Mouse (Mus musculus): Measurements from ENCODE around the gene Ltv1.

The Ltv1 gene

DNA sequence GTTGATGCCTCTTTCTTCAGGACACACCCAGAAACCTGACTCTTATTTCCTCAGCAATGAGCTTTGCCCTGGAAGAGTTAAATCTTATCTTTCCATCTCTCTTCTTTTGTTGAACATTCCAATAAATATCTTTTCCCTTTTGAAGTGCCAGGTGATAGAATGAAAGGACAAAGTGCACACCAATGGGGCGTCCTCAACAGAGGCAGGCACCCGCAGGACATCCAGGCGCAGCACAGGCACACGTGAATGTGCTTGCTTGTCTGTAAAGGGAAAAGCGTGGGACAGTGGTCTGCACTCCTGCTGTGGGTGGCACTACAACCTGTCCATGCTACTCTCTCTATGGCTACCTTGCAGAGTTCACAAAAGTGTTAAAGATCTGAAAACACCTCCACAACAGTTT lies 3.1 kb downstream of the Ltv1 start:
- no peak for DNase-seq

DNA sequence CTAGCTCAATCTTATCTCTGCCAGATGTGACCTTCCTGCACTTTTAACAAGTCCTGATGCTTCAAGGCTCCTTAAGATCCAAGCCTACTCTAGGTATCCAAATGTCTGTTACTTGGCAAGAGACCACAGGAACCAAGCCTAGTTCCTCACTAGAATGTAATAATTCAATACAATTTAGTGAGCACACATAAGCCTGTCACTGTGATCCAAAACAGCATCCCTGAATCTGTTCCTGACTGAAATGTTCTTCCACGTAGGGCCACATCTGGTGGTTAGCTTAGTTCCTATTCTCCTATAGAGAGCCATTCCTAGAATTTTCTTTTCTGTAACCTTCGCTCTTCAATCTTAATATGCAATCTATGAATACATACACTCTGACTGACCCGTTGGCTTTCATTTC lies 6.2 kb downstream of the Ltv1 start:
- no peak for DNase-seq

DNA sequence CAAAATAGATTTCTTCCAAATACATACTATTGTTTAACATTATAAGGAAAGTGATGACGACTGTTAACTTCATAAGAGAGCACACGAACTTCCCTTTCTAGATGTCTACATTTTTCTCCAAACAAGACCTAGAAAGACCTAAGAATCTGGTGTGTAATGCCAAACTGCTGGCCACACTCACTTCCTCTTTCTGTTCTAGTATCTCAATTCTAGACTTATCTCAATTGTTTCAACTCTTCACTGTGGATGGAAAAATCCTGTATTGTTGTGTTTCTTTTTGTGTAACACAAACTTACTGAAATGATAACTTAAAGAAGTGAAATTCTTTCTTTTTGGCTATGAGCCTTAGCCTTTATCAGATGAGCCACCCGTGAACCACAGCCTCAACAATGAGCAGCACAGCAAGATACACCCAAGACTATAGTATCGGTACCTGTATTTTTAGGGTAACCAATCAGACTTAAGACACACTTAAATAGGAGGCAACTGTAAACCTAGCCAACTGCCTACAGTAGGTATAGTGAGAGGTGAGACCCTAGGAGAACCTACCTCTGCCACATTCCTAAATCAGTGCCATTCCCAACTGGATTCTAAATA lies 8.7 kb downstream of the Ltv1 start:
- no peak for DNase-seq

DNA sequence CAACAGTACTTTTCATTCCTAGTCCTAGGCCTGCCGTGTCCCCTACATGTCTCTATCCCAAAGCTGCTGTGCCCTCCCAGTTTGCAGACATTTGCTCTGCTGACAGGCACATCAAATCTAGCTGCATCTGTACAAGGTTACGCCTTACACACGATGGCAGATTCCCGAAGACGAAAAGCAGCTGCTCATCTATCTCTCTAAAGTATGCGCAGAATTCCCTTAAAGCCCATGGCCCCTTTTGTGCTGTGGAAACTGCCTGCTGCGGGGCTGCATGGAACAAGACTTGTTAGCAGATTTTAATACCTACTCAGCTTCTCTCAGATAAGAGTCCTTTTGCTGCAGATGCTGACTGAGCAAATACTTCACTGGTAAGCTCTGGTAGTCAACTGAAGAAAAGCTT lies 12.8 kb downstream of the Ltv1 start:
- DNase-seq = no peak

DNA sequence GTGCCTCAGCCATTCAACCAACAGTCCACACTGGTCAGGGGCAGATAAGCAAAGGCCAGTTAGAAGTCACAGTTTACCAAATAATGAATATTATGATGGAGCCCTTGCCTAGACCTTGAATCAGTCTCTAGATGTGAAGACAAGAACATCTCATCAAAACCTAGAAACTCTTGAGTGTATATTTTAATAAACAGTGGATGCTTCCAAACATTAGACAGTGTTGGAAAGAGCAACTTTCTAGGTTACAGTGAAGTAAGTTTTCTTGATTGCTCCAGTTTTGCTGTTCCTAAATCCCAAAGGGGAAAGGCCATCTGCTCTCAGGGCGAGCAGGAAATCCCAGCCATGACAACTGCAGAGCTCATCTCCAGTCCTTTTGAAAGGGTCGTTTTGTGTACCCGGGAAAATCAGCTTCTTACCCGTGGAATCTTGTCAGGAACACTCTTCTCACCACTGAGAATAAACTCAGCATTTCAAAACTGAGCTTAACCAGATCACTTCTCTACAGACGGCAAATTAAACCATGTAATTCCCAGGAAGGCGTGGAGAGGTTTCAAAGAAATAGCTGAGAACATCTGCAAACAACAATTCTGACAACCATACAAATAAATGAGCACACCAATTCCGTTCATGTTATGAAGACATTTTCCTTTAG lies 14.9 kb downstream of the Ltv1 start, which contains the start of gene Zc2hc1b:
Gene Zc2hc1b (minus strand): TSS at position 51 of the 652 bp plus-strand sequence.
- no peak for DNase-seq

DNA sequence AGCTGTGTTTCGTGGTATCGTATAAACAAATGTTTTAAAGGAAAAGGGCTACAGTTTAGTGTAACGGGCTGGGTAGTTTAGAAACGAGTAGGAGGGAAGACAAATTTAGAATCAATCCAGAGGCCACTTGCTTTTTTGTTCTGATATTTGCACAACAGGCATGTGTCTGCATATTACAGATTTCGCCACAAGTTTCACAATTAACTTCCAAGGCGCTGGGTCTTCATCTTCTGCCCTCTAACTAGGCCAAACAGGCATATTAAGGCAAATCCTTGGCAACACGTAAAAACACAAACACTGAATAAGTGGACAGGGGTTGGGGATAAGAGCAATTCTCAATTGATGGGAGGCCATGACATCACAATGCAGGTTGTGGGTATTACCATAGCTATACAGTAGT lies 17.1 kb downstream of the Ltv1 start:
- DNase-seq = no peak

DNA sequence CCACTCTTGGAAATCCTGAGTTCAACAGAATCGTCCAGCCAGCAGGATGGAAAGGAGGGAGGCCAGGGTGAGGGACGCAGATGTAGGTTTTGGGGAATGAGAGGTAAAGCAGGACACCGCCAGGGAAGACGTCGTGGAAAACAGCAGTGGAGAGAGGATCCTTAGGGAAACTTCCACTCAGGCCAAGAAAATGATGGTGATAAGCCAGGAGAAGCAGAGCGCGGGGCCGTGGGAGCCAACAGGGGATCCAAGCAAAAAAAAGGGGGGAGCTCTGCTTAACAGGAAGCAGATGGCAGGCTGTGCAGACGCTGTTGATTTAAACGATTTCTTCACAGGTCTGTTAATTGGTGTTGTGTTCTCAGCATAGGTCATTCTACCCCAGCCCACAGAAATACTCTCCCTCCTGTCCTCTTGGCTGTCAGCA lies 20.2 kb downstream of the Ltv1 start:
- no peak for DNase-seq

DNA sequence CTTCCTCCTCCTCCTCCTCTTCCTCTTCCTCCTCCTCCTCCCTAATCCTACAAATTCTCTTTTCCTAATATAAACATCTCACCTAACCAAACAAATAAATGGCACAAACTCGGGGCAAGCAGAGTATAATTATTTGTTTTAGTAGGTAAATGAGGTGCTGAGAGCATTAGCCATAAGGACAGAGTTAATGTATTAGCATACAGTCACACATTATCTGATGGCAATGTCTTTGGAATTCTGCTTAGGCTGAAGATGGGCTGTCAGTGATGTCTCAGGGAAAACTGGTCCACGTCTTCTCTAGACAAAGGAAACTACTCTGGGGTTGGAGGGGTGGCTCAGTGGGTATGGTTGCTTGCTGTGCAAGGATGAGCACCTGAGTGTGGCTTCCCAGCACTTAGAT lies 21.5 kb downstream of the Ltv1 start:
- DNase-seq = no peak

DNA sequence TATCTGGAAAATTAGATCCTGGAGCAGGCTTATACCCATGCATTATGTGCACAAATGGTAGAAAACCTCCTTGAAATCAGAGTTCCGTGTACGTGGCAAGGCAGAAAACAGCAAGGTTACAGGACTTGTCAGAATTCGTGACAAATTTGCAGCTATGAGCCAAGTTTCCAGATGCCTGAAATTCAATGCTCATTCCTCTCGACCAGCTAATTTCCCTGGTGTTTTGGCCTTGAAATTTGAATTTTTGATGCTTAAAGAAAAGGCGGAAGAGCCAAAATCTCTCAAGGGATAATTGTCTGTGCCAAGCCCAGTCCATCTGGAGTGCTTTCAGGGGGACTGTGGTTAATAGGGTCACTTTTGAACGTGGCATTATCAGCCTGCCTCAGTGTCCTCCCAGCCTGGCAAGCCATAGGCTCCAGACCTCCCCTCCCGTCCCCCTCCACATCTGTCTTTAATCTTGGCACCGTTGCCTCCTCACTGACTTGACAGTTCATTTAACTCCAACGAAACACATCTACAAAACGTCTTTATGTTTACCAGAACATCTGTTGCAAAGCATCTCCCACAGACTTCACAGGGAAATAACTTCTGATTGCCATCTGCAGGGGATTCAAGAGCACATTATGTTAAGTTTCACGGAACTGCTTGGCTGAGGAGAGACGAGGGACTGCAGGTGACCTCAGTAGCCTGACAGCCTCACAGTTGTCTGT lies 22.1 kb downstream of the Ltv1 start:
- no peak for DNase-seq

DNA sequence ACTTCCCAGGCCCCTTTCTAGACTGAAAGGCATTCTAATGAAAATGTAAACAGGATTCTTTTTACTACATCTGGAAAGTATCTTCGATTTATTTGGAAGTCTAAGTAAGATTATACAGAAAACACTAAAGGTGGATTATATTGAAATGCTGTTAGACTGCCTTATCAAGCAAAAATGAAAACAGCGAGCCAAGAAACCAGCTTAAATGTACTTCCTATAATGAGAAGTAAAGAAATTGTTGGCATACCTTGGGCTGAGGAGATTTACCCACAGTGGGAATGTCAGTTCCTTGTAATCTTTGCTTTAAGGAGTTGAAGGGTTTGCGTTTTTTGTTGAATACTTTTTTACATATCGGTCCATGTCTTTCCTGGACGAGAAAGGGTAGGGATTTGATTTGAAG lies 24.5 kb downstream of the Ltv1 start:
- DNase-seq = no peak

DNA sequence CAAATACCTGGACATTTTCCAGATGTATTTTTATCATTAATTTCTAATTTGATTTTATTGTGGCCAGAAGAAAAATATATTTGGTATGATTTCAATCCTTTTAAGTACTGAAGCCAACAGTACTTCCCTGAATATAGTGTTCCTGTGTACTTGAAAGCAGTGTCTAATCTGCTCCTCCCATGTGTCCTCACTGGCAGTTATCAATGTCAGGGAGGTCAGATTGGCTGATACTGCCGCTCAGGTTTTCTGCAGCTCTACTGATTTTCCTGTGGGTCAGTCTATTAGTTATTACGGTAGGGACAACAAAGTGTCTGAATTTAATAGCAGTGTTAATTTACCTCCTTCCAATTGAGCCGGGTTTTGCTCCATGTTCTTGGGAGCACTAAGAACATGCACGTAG lies 30.9 kb downstream of the Ltv1 start:
- no peak for DNase-seq

DNA sequence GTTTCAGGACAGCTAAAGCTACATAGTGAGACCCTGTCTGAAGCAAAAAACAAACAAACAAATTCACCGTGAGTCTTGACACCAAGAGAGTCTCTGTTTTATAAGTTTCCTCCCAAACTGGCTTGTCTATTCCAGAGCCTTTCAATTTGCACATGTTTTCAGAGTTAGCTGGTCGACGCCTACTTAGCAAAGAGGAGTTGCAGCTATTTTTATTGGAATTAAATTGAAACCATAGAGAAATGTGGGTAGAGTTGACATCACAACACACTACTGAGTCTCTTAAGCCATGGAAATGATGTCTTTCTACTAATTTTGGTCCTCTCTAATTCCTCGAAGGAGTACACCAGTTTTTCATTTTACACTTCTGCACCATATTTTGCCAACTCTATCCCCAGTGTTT lies 32.1 kb downstream of the Ltv1 start:
- no peak for DNase-seq

DNA sequence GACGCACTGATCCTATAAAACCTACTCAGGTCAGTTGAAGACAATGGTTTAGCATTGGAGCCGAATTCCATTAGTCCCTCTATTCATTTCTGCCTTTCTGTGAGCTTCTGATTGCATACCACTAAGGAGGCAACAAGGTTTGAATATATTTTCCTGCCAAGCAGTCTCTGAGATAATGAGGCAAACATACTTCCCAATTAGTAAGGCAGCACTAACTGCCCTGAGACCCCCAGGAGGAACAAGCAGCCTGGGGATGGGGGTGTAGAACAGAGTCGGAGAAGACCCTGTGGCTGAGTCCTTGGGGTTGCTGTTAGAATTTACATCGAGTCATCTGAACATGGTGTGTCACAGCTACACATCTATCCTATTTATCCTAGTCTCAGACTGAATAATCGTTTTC lies 37.6 kb downstream of the Ltv1 start:
- DNase-seq = no peak

DNA sequence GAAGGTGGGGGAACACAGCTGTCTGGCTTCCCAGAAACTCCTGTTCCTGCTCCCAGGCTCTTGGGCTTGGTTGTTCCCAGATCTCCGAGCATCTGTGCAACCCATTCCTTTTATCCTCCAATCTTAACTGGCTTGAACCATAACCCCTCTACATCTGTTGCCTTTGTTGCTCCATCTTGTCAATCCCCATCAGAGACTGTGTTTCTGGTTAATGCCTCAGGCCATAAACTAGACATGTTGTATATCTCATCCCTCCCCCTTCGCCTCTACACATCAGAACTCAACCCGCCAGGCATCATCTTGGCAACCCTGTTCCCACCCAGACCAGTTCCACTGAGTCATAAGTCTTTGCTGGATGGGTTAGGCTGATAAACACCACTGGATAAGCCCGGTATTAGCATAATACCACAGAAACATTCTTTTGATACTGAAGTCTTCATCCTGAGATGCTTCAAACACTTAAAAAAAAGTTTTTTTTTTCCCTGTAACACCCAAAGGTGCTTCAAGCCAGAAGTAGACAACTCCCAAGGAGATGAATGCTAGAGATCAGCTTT lies 40.1 kb downstream of the Ltv1 start:
- DNase-seq = no peak

DNA sequence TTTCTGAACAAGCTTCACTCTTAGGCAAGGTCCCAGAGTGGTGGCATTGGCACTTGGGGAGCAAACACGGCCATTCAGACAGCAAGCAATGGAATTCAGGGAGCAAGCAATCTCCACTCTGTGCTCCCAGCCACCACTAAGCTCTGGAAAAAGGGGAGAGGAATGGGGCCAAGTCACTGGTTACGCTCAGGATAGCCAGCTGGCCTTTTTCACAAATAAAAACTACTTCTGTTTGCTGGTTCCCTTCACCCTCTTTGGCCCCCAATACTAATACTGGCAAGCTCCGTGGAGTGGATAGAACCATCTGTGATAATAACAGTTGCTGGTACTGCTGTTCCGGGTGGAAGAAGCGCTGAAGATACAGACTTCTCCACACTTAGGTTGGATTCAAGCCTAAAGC lies 41.6 kb downstream of the Ltv1 start:
- DNase-seq = no peak

DNA sequence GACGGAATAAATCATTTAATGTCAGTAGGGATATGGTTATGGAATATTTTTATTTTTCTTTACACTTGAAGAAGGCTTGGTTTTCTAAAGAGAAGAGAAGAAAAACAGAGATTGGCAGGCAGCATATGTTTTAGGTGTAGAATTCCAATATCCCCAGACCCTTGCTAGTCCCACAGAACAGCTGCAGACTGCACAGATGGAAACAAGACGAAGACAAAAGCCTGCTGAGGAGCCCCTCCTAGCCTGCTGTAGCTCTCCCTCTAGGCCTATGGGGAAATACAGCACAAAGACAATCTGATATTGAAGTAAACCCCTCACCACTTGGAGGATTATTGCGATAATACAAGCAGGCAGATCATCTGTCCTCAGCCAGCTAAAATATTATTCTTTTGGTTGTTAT lies 42.5 kb downstream of the Ltv1 start:
- no peak for DNase-seq

DNA sequence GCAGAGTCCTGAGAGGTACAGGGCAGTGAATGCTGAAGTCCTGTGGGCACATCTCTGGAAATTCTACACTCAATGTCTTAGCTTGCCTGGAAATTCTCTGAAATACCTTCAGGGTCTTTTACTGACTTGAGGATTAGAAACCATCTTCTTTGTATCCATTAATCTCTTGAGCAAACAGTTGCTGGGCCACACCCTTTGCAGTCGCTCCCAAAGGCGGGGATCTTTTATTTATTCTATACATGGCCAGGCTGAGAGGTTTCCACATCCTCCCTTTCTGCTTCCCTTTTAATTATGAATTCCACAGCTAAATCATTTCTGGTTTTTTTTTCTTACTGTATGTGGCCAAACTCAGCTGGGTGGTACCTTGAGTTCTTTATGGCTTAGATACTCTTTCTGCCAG lies 52.5 kb downstream of the Ltv1 start:
- DNase-seq = no peak

DNA sequence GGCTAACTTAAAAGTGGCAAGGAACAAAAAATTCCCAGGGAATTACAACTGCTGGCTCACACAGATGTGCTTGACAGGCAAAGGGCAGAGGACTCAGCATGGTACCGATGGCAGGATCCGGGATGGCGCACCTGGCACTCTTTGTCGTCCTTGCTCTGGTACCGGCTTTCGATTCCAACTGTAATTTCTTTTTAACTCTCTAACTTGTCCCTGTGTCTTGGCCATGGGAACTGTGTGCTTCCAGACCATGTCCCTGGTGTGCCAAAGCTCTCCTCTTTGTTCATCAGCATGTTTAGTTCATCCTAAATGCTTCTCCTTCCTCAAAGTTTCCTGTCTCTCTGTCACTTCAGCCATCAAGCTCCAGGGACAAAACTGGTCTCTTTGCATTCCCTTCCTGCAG lies 55.1 kb downstream of the Ltv1 start:
- no peak for DNase-seq

DNA sequence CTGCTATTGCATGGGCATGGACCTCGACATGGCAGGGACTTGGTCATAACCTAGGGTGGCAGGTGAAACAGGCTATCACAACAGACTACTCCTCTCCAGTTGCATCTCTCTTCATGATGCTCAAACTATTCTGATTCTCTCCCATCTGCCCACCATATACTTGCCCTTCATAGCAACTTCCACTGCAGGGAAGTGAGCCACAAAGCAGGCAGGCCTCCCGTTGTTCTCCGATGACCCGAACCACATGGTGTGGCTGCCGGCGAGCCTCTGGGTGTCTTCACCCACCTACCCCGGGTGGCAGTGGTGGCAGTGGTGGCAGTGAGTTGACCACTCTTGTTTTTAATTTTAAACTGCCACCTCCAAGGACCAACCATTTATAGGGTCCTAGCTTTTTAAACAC lies 57.2 kb downstream of the Ltv1 start:
- DNase-seq = no peak

DNA sequence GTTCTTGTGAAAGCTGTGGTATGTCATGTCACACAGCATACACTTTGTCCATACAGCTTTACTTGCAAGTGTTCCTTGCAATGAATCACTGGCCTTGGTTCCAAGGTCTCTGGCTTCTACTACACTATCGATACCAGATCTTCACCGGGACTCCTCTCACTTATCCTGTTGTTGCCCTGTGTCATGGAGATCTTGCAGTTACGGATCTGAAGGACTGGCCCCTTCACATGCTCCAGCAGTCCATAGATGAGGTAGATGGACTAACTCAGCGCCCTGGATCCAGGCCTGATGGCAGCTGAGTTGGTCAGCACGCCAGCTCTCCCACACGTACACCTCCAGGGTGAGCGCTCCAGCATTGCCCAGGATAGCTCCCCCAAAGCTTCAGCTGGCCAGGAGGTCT lies 57.7 kb downstream of the Ltv1 start:
- no peak for DNase-seq

DNA sequence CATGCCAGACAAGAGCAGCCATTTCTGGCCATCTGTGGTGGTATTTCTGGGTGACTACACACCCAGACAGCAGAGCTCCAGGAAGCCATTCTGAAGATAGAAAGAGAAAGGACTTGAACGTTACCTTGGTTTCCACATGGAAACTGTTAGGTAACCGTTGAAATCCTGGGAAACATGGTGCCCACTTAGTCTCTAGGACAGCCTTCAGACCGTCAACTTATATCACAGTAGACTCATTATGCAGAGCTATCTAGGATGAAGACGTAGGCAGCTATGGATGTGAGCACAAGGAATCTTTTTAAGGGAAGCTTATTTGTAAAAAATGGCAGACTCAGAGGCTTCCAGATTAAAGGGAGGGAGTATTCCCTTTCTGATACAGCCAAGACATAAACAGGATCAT lies 59.1 kb downstream of the Ltv1 start:
- DNase-seq = no peak

All from cerebellum, adult 11-12 months (tissue).